Mouse (Mus musculus): ENCODE measurements around the gene Cdr2l.

- TF ChIP-seq CTCF (IDR thresholded peaks at IDR 0.05; ENCODE audit: borderline replicate concordance, control insufficient read depth, extremely low read depth, insufficient read depth, low read length, poor library complexity), result no peak
- no peak for TF ChIP-seq POLR2A (IDR thresholded peaks at IDR 0.05; ENCODE audit: control insufficient read depth, extremely low read depth, insufficient read depth, low read length, poor library complexity)
Observed at GRCm38 (mm10) chr11:115371354-115371753, 10.4 kb upstream of the Cdr2l start.

Data from thymus, adult 2 months (tissue).